Mouse (Mus musculus) limb, embryonic 12.5 days (tissue): ENCODE results near the gene Elof1. TPM values are rescaled to one million over a fixed set of nuclear protein-coding genes. Genes with fewer than 3 reads are reported as not detected.
A peak's percentile ranks its signal among the peaks of the same experiment; 100 is the strongest.

Experiments
- ATAC-seq: fragments of 200-750 bp; cut with Nextera tagmentation; 2 replicates; pipeline ENCODE4 v1.8.0; 2017; ENCODE audit warnings: low read depth, moderate TSS enrichment; ENCODE audit not compliant: insufficient number of reproducible peaks, insufficient read depth, low FRiP score, low TSS enrichment
- H3K27ac ChIP-seq: fragments of 300-500 bp; sonication (generic); 2 replicates; pipeline ENCODE4 v1.5.1; 2016; ENCODE audit warnings: mild to moderate bottlenecking, moderate library complexity
- H3K27me3 ChIP-seq: fragments of 300-500 bp; sonication (generic); 2 replicates; pipeline ENCODE4 v1.6.1; 2016; ENCODE audit warnings: mild to moderate bottlenecking, moderate library complexity
- H3K36me3 ChIP-seq: fragments of 300-500 bp; sonication (generic); 2 replicates; pipeline ENCODE4 v1.6.1; 2016; ENCODE audit warnings: mild to moderate bottlenecking, moderate library complexity
- H3K4me1 ChIP-seq: fragments of 300-500 bp; sonication (generic); replicated peaks from 2 replicates; pipeline ENCODE4 v1.6.1; 2016
- H3K4me2 ChIP-seq: fragments of 300-500 bp; sonication (generic); 2 replicates; pipeline ENCODE4 v1.6.1; 2016; ENCODE audit warnings: mild to moderate bottlenecking, moderate library complexity
- H3K4me3 ChIP-seq: fragments of 300-500 bp; sonication (generic); replicated peaks from 2 replicates; pipeline ENCODE4 v1.5.1; 2016; ENCODE audit warnings: mild to moderate bottlenecking
- H3K9ac ChIP-seq: fragments of 300-500 bp; sonication (generic); replicated peaks from 2 replicates; pipeline ENCODE4 v1.6.1; 2016; ENCODE audit warnings: mild to moderate bottlenecking, moderate library complexity
- H3K9me3 ChIP-seq: fragments of 300-500 bp; sonication (generic); 2 replicates; pipeline ENCODE4 v1.6.1; 2016; ENCODE audit warnings: mild to moderate bottlenecking, moderate library complexity
- WGBS: fragments of 180-500 bp; shearing (Covaris S2); methylation state at CpG from one replicate; pipeline ENCODE4 v1.1.7; 2016; 5-methylcytosine and 5-hydroxymethylcytosine counted together
- polyA plus RNA-seq: library from polyadenylated mRNA; unstranded; fragments of >200 nt; fragmentation: Nextera tagmentation; extraction: Ambion mirVana; gene quantifications from 2 replicates; pipeline ENCODE4 v1.2.1, GENCODE M21; 2016

Elof1 gene
- polyA plus RNA-seq = 192 and 199 TPM in 2 replicates

DNA sequence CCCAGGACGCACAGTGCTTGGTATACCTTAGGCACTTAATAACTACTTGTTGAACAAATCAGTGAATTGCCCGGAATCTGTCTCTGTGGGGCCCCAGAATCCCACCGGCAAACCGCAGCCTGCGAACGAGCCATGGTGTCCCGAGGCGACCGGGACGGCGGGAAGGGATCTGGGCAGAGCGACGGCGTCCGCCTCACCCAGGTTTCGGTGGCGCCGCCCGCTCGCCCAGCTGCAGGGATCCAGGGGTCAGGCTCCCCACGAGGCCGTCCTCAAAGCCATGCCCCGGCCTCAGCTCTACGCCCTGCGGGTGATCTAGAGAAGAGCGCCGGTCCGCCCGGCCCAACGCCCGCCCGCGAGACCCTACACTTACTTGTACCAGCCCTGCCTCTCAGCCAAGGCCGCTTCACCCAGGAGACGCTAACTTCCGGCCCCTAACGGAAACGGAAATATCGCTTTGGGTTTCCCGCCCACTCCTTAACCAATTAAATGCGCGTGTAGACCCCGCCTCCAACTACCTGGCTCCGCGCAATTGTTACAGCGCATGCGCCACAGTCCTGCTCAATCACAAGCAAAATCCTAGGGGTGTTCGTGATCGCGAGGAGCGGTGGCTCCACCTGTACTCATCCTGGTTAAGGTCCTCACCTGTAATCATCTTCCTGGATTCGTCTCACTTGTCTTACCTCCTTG lies at the start of gene Elof1:
Gene Elof1, minus strand, starts transcription at position 433 of the 687 bp plus-strand sequence.
- peaks cover 8% of the 10 kb centered on the region; the same call in 1 of the 2 replicates for H3K27me3 ChIP-seq
- peaks cover 14% of the 10 kb centered on the region for H3K4me1 ChIP-seq
- 1% methylated on average over 52 of the region's 52 CpGs for WGBS
- peak within 1 kb of the TSS; percentile 75 for H3K27ac ChIP-seq
- peak within 1 kb of the TSS; percentile 85 for H3K4me3 ChIP-seq
- H3K9ac ChIP-seq = peak within 1 kb of the TSS; percentile 87
- peaks cover 21% of the 10 kb centered on the region for H3K36me3 ChIP-seq
- 0 out of 2 replicates have a peak, but pooled peaks cover 4% of the 10 kb centered on the region for H3K9me3 ChIP-seq
- peak within 1 kb of the TSS; percentile 66 for H3K4me2 ChIP-seq
- ATAC-seq = peak; percentile 92

DNA sequence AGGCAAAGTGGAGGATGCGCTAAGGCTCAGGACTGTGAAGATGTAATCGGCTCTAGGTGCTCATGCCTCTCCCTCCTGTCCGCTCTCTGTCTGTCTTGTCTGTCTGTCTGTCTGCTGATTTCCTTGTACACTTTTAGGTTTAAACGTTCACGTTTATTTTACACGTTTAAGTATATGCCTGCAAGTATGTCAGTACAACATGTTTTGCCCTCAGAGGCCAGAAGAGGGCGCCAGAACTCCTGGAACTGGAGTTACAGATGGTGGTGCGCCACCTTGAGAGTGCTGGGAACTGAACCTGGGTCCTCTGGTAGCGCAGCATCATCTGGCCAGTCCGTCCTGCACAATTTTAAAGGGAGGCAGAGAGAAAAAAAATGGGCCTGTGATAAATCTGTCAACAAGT lies 49.7 kb upstream of the Elof1 start:
- 86% methylated on average over 10 of the region's 10 CpGs for WGBS
- no peak for ATAC-seq

GRCm38 (mm10) chr9:22165964-22166363 lies 49.0 kb upstream of the Elof1 start:
- H3K27ac ChIP-seq = no peak overlapping the region
- WGBS = 50% methylated on average over 6 of the region's 6 CpGs
- H3K36me3 ChIP-seq = no peaks in the 10 kb centered on the region
- 0 out of 2 replicates have a peak, but pooled peaks cover 3% of the 10 kb centered on the region for H3K27me3 ChIP-seq
- H3K4me1 ChIP-seq = peaks cover 6% of the 10 kb centered on the region; the same call in 1 of the 2 replicates
- no peak overlapping the region for H3K9ac ChIP-seq
- H3K9me3 ChIP-seq = peaks cover 7% of the 10 kb centered on the region
- no peak overlapping the region for H3K4me2 ChIP-seq
- no peak overlapping the region for H3K4me3 ChIP-seq
- ATAC-seq = no peak

More for the DNA sequence above, 49.7 kb upstream of the Elof1 start:
- Histone ChIP-seq H3K36me3 (no peaks in the 10 kb centered on the region), H3K9ac (no peak overlapping the region), H3K27ac (no peak overlapping the region), H3K27me3 (0 out of 2 replicates have a peak, but pooled peaks cover 3% of the 10 kb centered on the region), H3K4me3 (no peak overlapping the region), H3K4me1 (peaks cover 6% of the 10 kb centered on the region; the same call in 1 of the 2 replicates), H3K4me2 (no peak overlapping the region), H3K9me3 (peaks cover 7% of the 10 kb centered on the region)

DNA sequence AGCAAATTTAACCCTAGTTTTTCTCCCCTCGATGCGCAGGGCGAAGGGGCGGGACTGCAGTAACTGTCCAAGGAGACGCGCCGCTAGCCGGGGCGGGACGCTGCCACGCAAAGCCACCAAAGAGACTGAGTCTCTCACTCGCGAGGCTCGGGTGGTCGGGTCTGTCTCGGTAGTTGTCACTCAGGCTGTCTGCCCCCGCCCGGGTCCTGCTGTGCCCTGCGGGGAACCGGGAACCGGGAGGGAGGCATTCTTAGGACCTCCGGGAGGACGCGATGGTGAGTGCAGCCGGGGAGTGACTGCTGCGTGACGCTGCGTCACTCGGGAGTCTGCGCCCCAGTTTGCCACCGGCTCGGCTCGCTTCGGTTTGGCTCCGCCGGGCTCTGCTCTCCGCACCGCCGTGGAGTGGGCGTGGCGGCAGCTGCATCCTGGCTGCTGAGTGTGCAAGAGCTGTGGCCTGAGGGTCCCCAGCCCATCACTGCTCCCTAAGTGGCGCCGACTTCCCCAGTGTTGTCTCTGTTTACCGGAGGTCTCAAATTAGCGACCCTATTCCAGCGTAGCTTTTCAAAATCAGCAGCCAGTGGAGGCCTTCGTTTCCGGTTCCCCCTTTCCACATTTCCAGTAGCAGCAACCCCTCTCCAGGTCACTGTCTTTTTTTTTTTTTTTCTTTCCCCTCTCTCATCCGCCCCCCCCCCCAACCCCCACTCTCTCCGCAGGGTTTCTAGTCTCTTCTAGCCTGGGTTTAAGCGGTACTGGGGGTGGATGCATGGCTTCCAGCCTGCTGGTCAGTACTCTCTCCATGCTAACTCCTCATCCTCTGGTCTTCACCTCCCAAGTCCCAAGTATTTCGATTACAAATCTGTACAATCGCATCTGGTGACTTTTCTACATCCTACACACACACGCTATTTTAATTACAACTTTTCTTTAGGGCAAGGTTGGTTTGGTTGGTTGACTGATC lies 48.0 kb upstream of the Elof1 start:
- H3K27ac ChIP-seq = no peak overlapping the region

DNA sequence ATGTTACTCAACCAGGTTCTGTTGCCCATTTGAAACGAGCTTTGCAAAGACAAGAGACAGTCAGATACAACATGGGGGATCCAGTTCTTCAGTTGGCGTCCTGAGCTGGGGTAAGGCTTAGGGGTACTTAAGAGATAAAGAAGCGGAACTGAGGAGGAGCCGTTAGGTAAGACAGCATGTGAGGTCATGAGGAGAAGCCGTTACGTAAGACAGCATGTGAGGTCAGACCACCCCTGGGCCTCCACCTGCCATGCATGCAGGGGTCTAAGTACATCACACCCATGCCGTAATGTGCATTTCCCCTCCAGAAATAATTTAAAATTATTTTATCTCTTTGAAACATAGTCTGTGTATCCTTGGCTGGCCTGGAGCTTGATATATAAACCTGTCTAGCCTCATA lies 45.9 kb upstream of the Elof1 start:
- Histone ChIP-seq H3K27me3 (peaks cover 5% of the 10 kb centered on the region), H3K9me3 (peaks cover 7% of the 10 kb centered on the region), H3K4me3 (no peak overlapping the region), H3K27ac (no peak overlapping the region), H3K4me1 (peaks cover 6% of the 10 kb centered on the region; the same call in 1 of the 2 replicates), H3K9ac (no peak overlapping the region), H3K36me3 (peaks cover 11% of the 10 kb centered on the region; the same call in 1 of the 2 replicates), H3K4me2 (no peak overlapping the region)
- no peak for ATAC-seq
- 87% methylated on average over 7 of the region's 7 CpGs for WGBS

More for the DNA sequence above, 48.0 kb upstream of the Elof1 start:
- Histone ChIP-seq H3K36me3 (no peaks in the 10 kb centered on the region), H3K9ac (peak overlapping the region; percentile 74), H3K4me1 (peaks cover 6% of the 10 kb centered on the region; the same call in 1 of the 2 replicates), H3K4me2 (peak overlapping the region; percentile 90), H3K27me3 (0 out of 2 replicates have a peak, but pooled peaks cover 3% of the 10 kb centered on the region), H3K9me3 (peaks cover 7% of the 10 kb centered on the region), H3K4me3 (peak overlapping the region; percentile 63)
- peak; percentile 74; the same call in 1 of the 2 replicates for ATAC-seq
- 2% methylated on average over 53 of the region's 54 CpGs for WGBS

- Histone ChIP-seq H3K4me1 (peaks cover 9% of the 10 kb centered on the region), H3K4me2 (no peak overlapping the region), H3K27ac (no peak overlapping the region), H3K4me3 (no peak overlapping the region), H3K36me3 (peaks cover 11% of the 10 kb centered on the region; the same call in 1 of the 2 replicates), H3K9me3 (peaks cover 7% of the 10 kb centered on the region), H3K9ac (no peak overlapping the region), H3K27me3 (peaks cover 10% of the 10 kb centered on the region)
- ATAC-seq = no peak
- WGBS = 76% methylated on average over 9 of the region's 9 CpGs
These were observed 45.3 kb upstream of the Elof1 start for GRCm38 (mm10) chr9:22162305-22162704.

GRCm38 (mm10) chr9:22161299-22161698 lies 44.3 kb upstream of the Elof1 start:
- Histone ChIP-seq H3K27me3 (peaks cover 10% of the 10 kb centered on the region), H3K36me3 (peaks cover 11% of the 10 kb centered on the region; the same call in 1 of the 2 replicates), H3K9ac (no peak overlapping the region), H3K4me2 (no peak overlapping the region), H3K4me3 (no peak overlapping the region), H3K27ac (no peak overlapping the region), H3K4me1 (peaks cover 11% of the 10 kb centered on the region), H3K9me3 (no peaks in the 10 kb centered on the region)
- WGBS = 38% methylated on average over 6 of the region's 6 CpGs
- ATAC-seq = no peak

DNA sequence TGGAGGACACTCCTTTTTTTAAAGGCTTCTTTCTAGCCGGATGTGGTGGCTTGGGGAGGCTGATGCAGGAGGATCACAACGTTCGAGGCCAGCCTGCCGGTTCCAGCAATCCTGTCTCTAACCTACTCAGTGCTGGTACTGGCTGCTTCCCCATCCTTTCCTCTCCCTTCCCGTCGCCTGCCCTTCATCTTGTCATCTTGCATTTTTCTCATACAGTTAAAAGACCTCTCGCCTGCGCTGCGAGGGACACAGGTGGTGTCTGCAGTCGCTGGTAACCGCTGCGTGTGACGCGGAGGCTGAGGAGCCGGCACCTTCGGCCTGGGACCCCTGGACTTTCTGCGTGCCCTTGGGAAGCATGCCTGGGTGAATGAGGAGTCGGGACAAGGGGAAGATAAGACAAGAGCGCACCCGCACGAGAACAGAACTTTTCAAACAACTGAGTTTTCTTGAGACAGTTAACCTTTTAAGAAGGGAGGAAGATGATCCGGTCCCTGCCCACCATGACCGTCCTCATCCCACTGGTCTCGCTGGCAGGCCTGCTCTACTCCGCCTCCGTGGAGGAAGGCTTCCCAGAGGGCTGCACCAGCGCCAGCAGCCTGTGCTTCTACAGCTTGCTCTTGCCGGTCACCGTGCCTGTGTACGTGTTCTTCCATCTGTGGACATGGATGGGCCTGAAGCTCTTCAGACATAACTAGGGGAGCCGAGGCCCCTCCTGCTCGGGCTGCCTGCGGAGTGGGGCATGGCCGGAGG lies 40.7 kb upstream of the Elof1 start:
- Histone ChIP-seq H3K9me3 (no peaks in the 10 kb centered on the region), H3K4me1 (peaks cover 13% of the 10 kb centered on the region), H3K4me2 (peak overlapping the region; percentile 72), H3K27me3 (peaks cover 7% of the 10 kb centered on the region), H3K9ac (peak overlapping the region; percentile 84; the same call in 1 of the 2 replicates), H3K27ac (no peak overlapping the region), H3K36me3 (peaks cover 11% of the 10 kb centered on the region; the same call in 1 of the 2 replicates), H3K4me3 (peak overlapping the region; percentile 68)
- 61% methylated on average over 34 of the region's 34 CpGs for WGBS
- ATAC-seq = no peak

DNA sequence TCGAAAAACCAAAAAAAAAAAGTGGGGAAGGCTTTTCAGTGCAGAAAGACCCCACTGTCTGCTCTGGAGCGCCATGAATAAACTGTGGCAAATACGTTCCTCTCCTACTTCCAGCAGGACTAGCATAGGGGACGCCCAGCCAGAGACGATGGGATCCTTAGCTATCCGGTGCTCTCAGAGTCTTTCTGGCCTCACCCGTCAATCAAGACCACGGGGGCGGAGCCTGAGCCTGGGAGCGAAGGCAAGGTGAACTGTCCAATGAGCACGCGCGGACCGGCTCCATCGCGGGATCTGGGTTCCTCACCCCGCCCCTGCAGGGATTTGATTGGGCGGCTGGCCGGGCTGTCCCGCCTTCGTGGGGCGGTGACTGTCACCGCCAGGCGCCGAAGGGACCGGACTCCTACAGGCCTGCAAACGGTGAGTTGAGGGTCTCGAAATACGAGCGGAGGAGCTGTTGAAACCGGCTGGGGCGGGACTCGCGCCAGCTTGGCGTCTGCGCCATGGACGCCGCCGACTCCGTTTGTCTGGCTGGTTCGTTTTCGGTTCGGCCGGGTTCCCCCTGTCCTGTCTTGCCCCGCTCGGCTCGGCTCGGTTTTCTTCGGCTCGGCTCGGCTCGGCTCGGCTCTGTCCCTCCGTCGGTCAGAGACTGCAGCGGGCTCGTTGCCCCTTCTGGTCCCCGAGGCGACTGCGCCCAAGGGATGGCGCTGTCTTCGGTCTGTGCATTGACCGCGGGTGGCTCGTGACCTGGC lies 39.7 kb upstream of the Elof1 start, which contains the start of gene Pigyl:
Gene Pigyl, plus strand, starts transcription at position 350 of the 749 bp plus-strand sequence.
- Histone ChIP-seq H3K9me3 (no peaks in the 10 kb centered on the region), H3K27me3 (peaks cover 7% of the 10 kb centered on the region), H3K4me1 (peaks cover 13% of the 10 kb centered on the region), H3K4me2 (peak within 1 kb of the TSS; percentile 72), H3K27ac (peak within 1 kb of the TSS; percentile 89), H3K36me3 (peaks cover 11% of the 10 kb centered on the region; the same call in 1 of the 2 replicates), H3K9ac (peak within 1 kb of the TSS; percentile 84), H3K4me3 (peak within 1 kb of the TSS; percentile 68)
- ATAC-seq = peak; percentile 97
- WGBS = 1% methylated on average over 65 of the region's 65 CpGs

DNA sequence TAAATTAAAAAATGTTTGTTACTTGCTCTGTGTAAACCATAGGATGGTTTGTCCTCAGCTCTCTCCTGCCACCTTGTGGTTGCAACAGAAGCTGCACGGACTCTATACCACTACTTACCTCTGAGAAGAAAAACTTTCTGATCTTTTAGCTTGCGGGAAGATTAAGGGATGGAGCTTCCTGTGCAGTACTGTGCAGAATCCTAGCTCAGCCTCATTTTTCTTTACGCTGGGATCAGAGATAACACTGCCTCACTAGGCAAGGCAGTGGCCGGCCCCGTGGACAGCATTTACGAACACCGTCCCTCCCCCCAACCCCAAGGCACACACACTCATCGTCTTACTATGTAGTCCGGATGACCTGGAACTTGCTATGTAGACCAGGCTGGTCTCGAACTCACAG lies 38.6 kb upstream of the Elof1 start:
- peaks cover 7% of the 10 kb centered on the region for H3K27me3 ChIP-seq
- H3K4me2 ChIP-seq = peak overlapping the region; percentile 72
- no peak overlapping the region for H3K9ac ChIP-seq
- H3K36me3 ChIP-seq = peaks cover 11% of the 10 kb centered on the region; the same call in 1 of the 2 replicates
- H3K9me3 ChIP-seq = no peaks in the 10 kb centered on the region
- peaks cover 13% of the 10 kb centered on the region for H3K4me1 ChIP-seq
- 24% methylated on average over 10 of the region's 10 CpGs for WGBS
- 0 out of 2 replicates have a peak overlapping the region, but pooled peaks have one; percentile 13 for H3K4me3 ChIP-seq
- ATAC-seq = peak; percentile 54; the same call in 1 of the 2 replicates
- H3K27ac ChIP-seq = no peak overlapping the region
